Mouse (Mus musculus) embryonic facial prominence, embryonic 14.5 days (tissue): Measurements from ENCODE around the gene Dmrtb1. TPM values are rescaled to one million over a fixed set of nuclear protein-coding genes. Genes with fewer than 3 reads are reported as not detected.

Experiments
- ATAC-seq: fragments of 200-750 bp; cut with Nextera tagmentation; 2 replicates; pipeline ENCODE4 v1.8.0; 2017; ENCODE audit warnings: low read depth, moderate number of reproducible peaks, moderate TSS enrichment
- DNase-seq: peaks from one replicate; pipeline ENCODE4 v3.0.0-alpha.2; 2015; ENCODE audit warnings: low spot score
- H3K27ac ChIP-seq: fragments of 300-500 bp; sonication (generic); replicated peaks from 2 replicates; pipeline ENCODE4 v1.5.1; 2014; ENCODE audit warnings: low read depth, mild to moderate bottlenecking, low read length, moderate library complexity
- H3K27me3 ChIP-seq: fragments of 300-500 bp; sonication (generic); replicated peaks from 2 replicates; pipeline ENCODE4 v1.6.1; 2014; ENCODE audit warnings: low read length; ENCODE audit not compliant: control insufficient read depth, insufficient read depth
- H3K36me3 ChIP-seq: fragments of 300-500 bp; sonication (generic); 2 replicates; pipeline ENCODE4 v1.6.1; 2014; ENCODE audit warnings: low read length, mixed read lengths; ENCODE audit not compliant: control insufficient read depth, insufficient read depth
- H3K4me1 ChIP-seq: fragments of 300-500 bp; sonication (generic); 2 replicates; pipeline ENCODE4 v1.6.1; 2014; ENCODE audit warnings: antibody characterized with exemption, low read length; ENCODE audit not compliant: control insufficient read depth, insufficient read depth
- H3K4me2 ChIP-seq: fragments of 300-500 bp; sonication (generic); 2 replicates; pipeline ENCODE4 v1.6.1; 2014; ENCODE audit warnings: low read depth, mild to moderate bottlenecking, low read length, moderate library complexity, mixed read lengths
- H3K4me3 ChIP-seq: fragments of 300-500 bp; sonication (generic); 2 replicates; pipeline ENCODE4 v1.5.1; 2014; ENCODE audit warnings: low read depth, mild to moderate bottlenecking, low read length
- H3K9ac ChIP-seq: fragments of 300-500 bp; sonication (generic); 2 replicates; pipeline ENCODE4 v1.6.1; 2014; ENCODE audit warnings: low read depth, mild to moderate bottlenecking, low read length, moderate library complexity, mixed read lengths
- H3K9me3 ChIP-seq: fragments of 300-500 bp; sonication (generic); 2 replicates; pipeline ENCODE4 v1.6.1; 2016; ENCODE audit warnings: low read length; ENCODE audit not compliant: control insufficient read depth
- WGBS: fragments of 180-500 bp; shearing (Covaris S2); extraction: QIAGEN DNeasy Blood & Tissue Kit; methylation state at CpG from one replicate; pipeline ENCODE4 v1.1.7; 2014; 5-methylcytosine and 5-hydroxymethylcytosine counted together
- polyA plus RNA-seq: library from polyadenylated mRNA; unstranded; fragments of >200 nt; fragmentation: Nextera tagmentation; extraction: Ambion mirVana; gene quantifications from 2 replicates; pipeline ENCODE4 v1.2.1, GENCODE M21; 2014

Gene Dmrtb1
- polyA plus RNA-seq, 1 experiment from 2014 or later: not detected

DNA sequence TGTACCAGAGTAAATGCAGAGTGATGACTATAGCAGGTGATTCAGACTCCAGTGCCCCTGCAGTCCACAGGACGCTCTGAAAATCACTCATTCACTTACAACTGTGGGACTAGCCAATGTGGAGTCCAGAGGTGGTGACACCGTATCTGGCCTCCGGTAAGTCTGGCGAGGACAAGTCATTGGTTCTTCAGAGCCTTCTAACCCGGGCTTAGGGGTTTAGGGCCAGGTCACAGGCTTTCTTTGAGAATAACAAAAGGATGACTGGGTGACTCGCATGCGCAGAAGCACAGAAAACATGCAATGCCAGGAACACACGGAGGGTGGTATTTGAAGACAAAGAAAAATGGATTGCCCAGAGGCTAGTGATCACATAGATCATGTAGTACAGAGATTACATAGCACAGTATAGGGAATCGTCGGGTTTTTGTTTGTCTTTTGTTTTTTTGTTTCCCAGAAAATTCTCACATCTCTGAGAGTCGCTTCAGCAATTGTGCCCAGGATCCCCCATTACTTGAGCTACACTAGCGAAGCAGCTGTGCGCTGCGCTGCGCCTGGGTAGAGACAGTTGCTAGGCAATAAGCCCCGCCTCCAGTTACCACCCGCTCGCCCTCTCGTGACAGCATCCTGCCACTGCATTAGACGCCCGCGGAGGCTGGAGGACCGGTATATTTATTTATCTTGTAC is 10.2 kb downstream of the Dmrtb1 start:
- ATAC-seq (peak; percentile 94), DNase-seq (peak; percentile 94)
- 18% methylated on average over 23 of the region's 23 CpGs for WGBS
- Histone ChIP-seq H3K27ac (no peak overlapping the region), H3K36me3 (no peaks in the 10 kb centered on the region), H3K27me3 (no peaks in the 10 kb centered on the region; the same call in 1 of the 2 replicates), H3K4me1 (peaks cover 10% of the 10 kb centered on the region), H3K4me2 (peak overlapping the region; percentile 33), H3K4me3 (peak overlapping the region; percentile 7; the same call in 1 of the 2 replicates), H3K9me3 (no peaks in the 10 kb centered on the region), H3K9ac (no peak overlapping the region)

DNA sequence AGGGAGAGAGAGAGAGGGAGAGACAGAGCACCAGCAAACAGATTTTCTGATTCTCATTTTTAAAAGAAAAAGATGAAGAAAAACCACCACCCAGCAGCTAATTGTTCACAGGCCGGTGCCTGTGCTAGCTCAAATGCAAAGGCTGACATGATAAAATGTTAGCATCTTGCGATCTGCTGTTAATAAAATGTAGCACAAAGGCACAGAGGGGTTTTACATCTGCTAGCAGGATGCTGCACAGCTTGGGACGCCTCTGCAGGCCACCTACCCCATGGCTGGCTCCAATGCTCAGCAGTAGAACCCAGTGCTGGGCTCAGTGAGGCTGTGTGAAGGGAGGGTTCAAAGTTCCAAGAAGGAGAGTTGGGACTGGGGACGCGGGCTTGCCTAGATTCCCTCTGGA is 13.3 kb downstream of the Dmrtb1 start:
- DNase-seq: peak; percentile 53
- Histone ChIP-seq H3K4me3 (no peak overlapping the region), H3K27me3 (no peaks in the 10 kb centered on the region; the same call in 1 of the 2 replicates), H3K9me3 (no peaks in the 10 kb centered on the region), H3K9ac (no peak overlapping the region), H3K4me1 (peaks cover 10% of the 10 kb centered on the region), H3K4me2 (no peak overlapping the region), H3K27ac (no peak overlapping the region), H3K36me3 (no peaks in the 10 kb centered on the region)
- WGBS: 55% methylated on average over 5 of the region's 5 CpGs
- ATAC-seq: no peak

DNA sequence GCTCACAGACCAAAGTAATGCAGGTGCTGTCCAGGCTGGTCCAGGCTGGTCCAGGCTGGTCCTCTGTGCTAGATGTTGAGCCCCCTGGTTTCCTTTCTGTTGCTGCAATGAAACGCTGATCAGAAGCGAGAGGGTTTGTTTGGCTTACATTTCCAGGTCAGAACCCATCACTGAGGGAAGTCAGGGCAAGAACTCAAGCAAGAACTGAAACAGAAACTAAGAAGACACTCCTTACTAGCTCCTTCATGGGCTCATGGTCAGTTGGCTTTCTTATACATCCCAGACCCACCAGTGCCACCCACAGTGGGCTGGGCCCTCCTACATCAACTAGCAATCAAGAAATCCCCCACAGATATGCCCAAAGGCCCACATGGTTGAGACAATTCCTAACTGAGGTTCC is 15.5 kb downstream of the Dmrtb1 start:
- H3K27ac ChIP-seq: no peak overlapping the region
- no peak overlapping the region for H3K4me3 ChIP-seq
- DNase-seq (no peak), ATAC-seq (no peak)
- H3K9ac ChIP-seq: no peak overlapping the region
- no peaks in the 10 kb centered on the region; the same call in 1 of the 2 replicates for H3K27me3 ChIP-seq
- H3K9me3 ChIP-seq: no peaks in the 10 kb centered on the region
- no peaks in the 10 kb centered on the region for H3K36me3 ChIP-seq
- WGBS: 86% methylated on average over 2 of the region's 2 CpGs
- no peak overlapping the region for H3K4me2 ChIP-seq
- peaks cover 2% of the 10 kb centered on the region; the same call in 1 of the 2 replicates for H3K4me1 ChIP-seq

DNA sequence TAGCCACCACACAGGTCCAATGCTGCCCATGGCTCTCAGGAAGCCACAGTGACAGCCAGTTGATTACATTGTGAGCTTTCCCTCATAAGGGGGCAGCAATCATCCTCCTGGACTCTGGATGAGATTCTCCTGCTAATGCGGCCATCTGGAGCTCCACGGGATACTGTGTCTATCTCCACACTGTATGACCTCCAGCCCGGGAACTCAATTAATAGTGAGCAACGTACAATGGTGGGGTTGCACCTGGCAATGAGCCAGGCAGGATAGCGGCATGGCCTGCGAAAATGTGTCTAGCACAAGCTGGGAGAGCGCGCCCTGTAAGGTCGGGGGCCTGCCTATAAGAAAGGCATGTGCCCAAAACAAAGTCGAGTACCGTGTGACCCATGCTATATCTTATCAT is 23.4 kb downstream of the Dmrtb1 start:
- no peak overlapping the region for H3K4me3 ChIP-seq
- DNase-seq: no peak
- WGBS: 85% methylated on average over 11 of the region's 11 CpGs
- no peaks in the 10 kb centered on the region for H3K9me3 ChIP-seq
- no peak overlapping the region for H3K4me2 ChIP-seq
- no peaks in the 10 kb centered on the region for H3K27me3 ChIP-seq
- no peaks in the 10 kb centered on the region for H3K36me3 ChIP-seq
- no peak for ATAC-seq
- no peak overlapping the region for H3K9ac ChIP-seq
- no peaks in the 10 kb centered on the region for H3K4me1 ChIP-seq
- no peak overlapping the region for H3K27ac ChIP-seq

DNA sequence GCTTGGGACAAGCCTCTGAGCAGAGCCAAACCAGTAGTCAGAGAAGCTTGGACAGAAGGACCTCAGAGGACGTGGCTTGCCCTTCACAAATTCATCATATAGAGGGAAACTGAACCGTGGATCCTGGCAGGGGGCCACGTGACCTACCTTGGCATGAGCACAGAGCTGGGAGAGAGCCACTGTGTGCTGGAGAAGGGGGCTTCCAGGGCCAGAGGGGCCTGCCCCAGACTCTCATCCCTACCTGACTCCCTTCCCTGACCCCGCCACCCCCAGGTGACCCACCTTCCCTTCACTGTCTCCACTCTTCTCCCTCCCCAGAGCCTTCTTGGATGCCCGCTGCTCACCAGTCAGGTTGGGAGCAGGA is 30.8 kb downstream of the Dmrtb1 start:
- no peaks in the 10 kb centered on the region for H3K36me3 ChIP-seq
- DNase-seq (no peak), ATAC-seq (no peak)
- peaks cover 3% of the 10 kb centered on the region; the same call in 1 of the 2 replicates for H3K27me3 ChIP-seq
- no peak overlapping the region for H3K4me3 ChIP-seq
- H3K4me1 ChIP-seq: peaks cover 16% of the 10 kb centered on the region
- no peak overlapping the region for H3K4me2 ChIP-seq
- 74% methylated on average over 5 of the region's 5 CpGs for WGBS
- H3K27ac ChIP-seq: no peak overlapping the region
- no peaks in the 10 kb centered on the region for H3K9me3 ChIP-seq
- no peak overlapping the region for H3K9ac ChIP-seq

DNA sequence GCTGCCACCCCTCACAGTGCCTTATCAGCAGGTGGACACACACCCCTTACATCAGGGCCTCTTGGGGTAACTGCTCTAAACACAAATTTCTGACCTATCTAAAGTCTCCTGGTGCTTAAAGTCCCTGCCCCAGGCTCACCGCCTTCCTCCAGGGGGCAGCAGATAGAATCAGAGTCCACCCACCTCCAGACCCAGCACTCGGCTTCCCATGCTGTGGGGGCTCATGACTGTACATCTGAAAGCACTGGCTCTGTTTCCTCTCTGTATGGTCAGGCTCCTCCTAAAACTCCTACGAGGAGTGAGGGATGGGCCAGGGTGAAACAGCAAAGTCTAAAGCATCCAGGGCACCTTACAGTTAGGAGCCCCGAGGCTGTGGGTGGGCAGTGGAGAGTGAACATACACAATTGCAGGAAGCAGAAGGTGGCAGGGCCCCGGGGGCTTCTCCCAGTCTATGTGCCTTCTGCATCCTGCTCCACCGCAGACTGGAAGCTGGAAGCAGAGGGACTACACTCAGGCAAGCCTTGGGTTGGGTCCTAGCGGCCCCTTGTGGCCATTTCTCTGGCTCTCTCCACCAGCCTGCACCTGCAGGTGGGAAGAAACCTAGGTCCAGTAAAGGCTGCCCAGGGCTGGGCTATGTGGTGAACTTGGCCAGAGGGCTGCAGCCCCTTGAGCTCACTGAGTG is 31.3 kb downstream of the Dmrtb1 start:
- peaks cover 16% of the 10 kb centered on the region for H3K4me1 ChIP-seq
- no peak overlapping the region for H3K9ac ChIP-seq
- WGBS: 11% methylated on average over 7 of the region's 7 CpGs
- no peak overlapping the region for H3K27ac ChIP-seq
- H3K9me3 ChIP-seq: no peaks in the 10 kb centered on the region
- DNase-seq (peak; percentile 89), ATAC-seq (peak; percentile 91)
- H3K27me3 ChIP-seq: peaks cover 3% of the 10 kb centered on the region; the same call in 1 of the 2 replicates
- no peaks in the 10 kb centered on the region for H3K36me3 ChIP-seq
- H3K4me3 ChIP-seq: no peak overlapping the region
- no peak overlapping the region for H3K4me2 ChIP-seq

DNA sequence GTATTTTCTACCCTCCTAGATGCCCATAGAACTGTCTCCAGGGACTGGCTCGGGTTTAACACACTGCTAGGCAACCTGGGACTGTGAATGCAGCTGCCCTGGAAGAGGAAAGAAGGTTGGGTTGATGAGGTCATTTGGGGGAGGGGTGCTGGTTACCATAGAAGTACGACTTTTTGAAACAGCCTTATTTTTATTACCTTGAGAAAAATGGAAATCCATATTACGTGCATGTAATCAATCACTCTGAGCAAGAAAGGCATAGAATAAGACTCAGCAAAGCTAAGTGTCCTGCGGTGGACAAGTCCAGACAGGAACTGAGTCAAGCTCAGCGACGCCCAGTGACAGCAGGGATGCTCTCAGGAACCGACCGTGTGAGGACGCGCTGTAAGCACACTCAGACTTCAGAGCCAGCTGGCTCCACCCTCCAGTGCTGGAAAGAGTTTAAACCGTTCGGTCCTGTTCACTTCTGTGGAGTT is 33.0 kb downstream of the Dmrtb1 start:
- ATAC-seq (peak; percentile 45), DNase-seq (no peak)
- WGBS: 27% methylated on average over 12 of the region's 12 CpGs
- Histone ChIP-seq H3K4me2 (peak overlapping the region; percentile 19), H3K4me1 (peaks cover 16% of the 10 kb centered on the region), H3K36me3 (no peaks in the 10 kb centered on the region), H3K4me3 (no peak overlapping the region), H3K9me3 (no peaks in the 10 kb centered on the region), H3K9ac (no peak overlapping the region), H3K27me3 (peaks cover 3% of the 10 kb centered on the region; the same call in 1 of the 2 replicates), H3K27ac (no peak overlapping the region)

DNA sequence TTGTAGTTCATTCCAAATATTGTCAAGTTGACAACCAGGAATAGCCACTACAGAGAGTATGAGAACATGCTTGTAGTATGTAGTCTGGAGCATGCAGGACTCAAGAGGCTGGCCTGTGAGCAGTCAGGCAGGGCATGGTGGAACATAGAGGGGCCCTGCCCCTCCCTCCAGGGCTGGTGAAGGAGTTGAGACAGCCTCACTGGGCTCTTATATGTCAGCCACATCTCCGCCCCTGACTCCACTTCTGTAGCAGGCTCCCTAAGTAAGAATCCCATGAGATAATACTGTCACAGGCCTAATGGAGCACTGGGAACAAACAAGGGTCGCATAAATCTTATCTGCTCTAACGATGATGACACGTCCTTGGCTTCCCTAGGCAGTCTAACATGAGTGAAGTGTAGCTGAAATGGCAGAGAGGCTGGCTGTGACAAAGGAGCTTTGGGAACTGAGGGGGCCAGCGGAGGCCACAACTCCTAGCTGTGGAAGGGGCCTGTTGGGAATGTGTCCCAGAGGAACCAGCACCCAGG is 35.0 kb downstream of the Dmrtb1 start:
- 88% methylated on average over 5 of the region's 5 CpGs for WGBS
- H3K9me3 ChIP-seq: no peaks in the 10 kb centered on the region
- ATAC-seq: no peak
- no peak overlapping the region for H3K4me2 ChIP-seq
- H3K4me3 ChIP-seq: no peak overlapping the region
- no peak overlapping the region for H3K9ac ChIP-seq
- no peaks in the 10 kb centered on the region for H3K36me3 ChIP-seq
- DNase-seq: no peak
- H3K27ac ChIP-seq: no peak overlapping the region
- H3K27me3 ChIP-seq: peaks cover 3% of the 10 kb centered on the region; the same call in 1 of the 2 replicates
- peaks cover 13% of the 10 kb centered on the region for H3K4me1 ChIP-seq
